Mouse (Mus musculus) stomach, postnatal 0 days (tissue): ENCODE data around the gene Cyth3. TPM values are rescaled to one million over a fixed set of nuclear protein-coding genes. Genes with fewer than 3 reads are reported as not detected.
A peak's percentile ranks its signal among the peaks of the same experiment; 100 is the strongest.

Experiments
- ATAC-seq: fragments of 200-750 bp; cut with Nextera tagmentation; 2 replicates; pipeline ENCODE4 v1.8.0; 2017; ENCODE audit not compliant: low FRiP score, low TSS enrichment
- DNase-seq: peaks from one replicate; pipeline ENCODE4 v3.0.0-alpha.2; 2016; ENCODE audit warnings: low spot score
- H3K27ac ChIP-seq: fragments of 300-500 bp; sonication (generic); replicated peaks from 2 replicates; pipeline ENCODE4 v1.5.1; 2014; ENCODE audit warnings: mild to moderate bottlenecking, control low read depth
- H3K27me3 ChIP-seq: fragments of 300-500 bp; sonication (generic); 2 replicates; pipeline ENCODE4 v1.6.1; 2014; ENCODE audit warnings: low read length; ENCODE audit not compliant: control insufficient read depth, insufficient read depth
- H3K36me3 ChIP-seq: fragments of 300-500 bp; sonication (generic); 2 replicates; pipeline ENCODE4 v1.6.1; 2014; ENCODE audit warnings: low read length, mixed read lengths; ENCODE audit not compliant: control insufficient read depth, insufficient read depth
- H3K4me1 ChIP-seq: fragments of 300-500 bp; sonication (generic); replicated peaks from 2 replicates; pipeline ENCODE4 v1.6.1; 2014; ENCODE audit warnings: antibody characterized with exemption; ENCODE audit not compliant: control insufficient read depth, insufficient read depth
- H3K4me2 ChIP-seq: fragments of 300-500 bp; sonication (generic); replicated peaks from 2 replicates; pipeline ENCODE4 v1.6.1; 2014; ENCODE audit warnings: low read depth, mild to moderate bottlenecking, control low read depth, moderate library complexity
- H3K4me3 ChIP-seq: fragments of 300-500 bp; sonication (generic); 2 replicates; pipeline ENCODE4 v1.5.1; 2014; ENCODE audit warnings: low read depth, low read length, control low read depth
- H3K9ac ChIP-seq: fragments of 300-500 bp; sonication (generic); 2 replicates; pipeline ENCODE4 v1.6.1; 2014; ENCODE audit warnings: mild to moderate bottlenecking, low read length, control low read depth, mixed read lengths
- H3K9me3 ChIP-seq: fragments of 300-500 bp; sonication (generic); 2 replicates; pipeline ENCODE4 v1.6.1; 2016; ENCODE audit warnings: low read length; ENCODE audit not compliant: control insufficient read depth
- CTCF ChIP-seq: IDR thresholded peaks from 2 replicates; pipeline ENCODE4 v1.5.1; 2016; ENCODE audit warnings: antibody characterized with exemption, low read depth, mild to moderate bottlenecking, moderate library complexity
- EP300 ChIP-seq: optimal IDR thresholded peaks from 2 replicates; pipeline ENCODE3; 2016; ENCODE audit warnings: antibody characterized with exemption
- WGBS: fragments of 180-500 bp; shearing (Covaris S2); extraction: QIAGEN DNeasy Blood & Tissue Kit; methylation state at CpG from one replicate; pipeline ENCODE4 v1.1.7; 2014; 5-methylcytosine and 5-hydroxymethylcytosine counted together
- polyA plus RNA-seq: library from polyadenylated mRNA; unstranded; fragments of >200 nt; fragmentation: Nextera tagmentation; extraction: Ambion mirVana; gene quantifications from 2 replicates; pipeline ENCODE4 v1.2.1, GENCODE M21; 2015

Cyth3 gene
- polyA plus RNA-seq, 1 experiment from 2014 or later = 32.7 TPM

GRCm38 (mm10) chr5:143633558-143633871, 11.3 kb downstream of the Cyth3 start:
- ATAC-seq (peak; percentile 62), DNase-seq (peak; percentile 45)
- no peaks in the 10 kb centered on the region for H3K9me3 ChIP-seq
- TF ChIP-seq EP300 (no peak), CTCF (no peak)
- peaks cover 16% of the 10 kb centered on the region; the same call in 1 of the 2 replicates for H3K4me1 ChIP-seq
- H3K4me2 ChIP-seq = 0 out of 2 replicates have a peak overlapping the region, but pooled peaks have one; percentile 2
- H3K9ac ChIP-seq = peak overlapping the region; percentile 18; the same call in 1 of the 2 replicates
- no peaks in the 10 kb centered on the region for H3K27me3 ChIP-seq
- H3K36me3 ChIP-seq = no peaks in the 10 kb centered on the region
- peak overlapping the region; percentile 85 for H3K27ac ChIP-seq
- H3K4me3 ChIP-seq = no peak overlapping the region
- 28% methylated on average over 5 of the region's 5 CpGs for WGBS

GRCm38 (mm10) chr5:143633877-143634276, 11.6 kb downstream of the Cyth3 start:
- WGBS = 70% methylated on average over 4 of the region's 4 CpGs
- no peak for DNase-seq
- Histone ChIP-seq H3K4me3 (no peak overlapping the region), H3K36me3 (no peaks in the 10 kb centered on the region), H3K27me3 (no peaks in the 10 kb centered on the region), H3K27ac (peak overlapping the region; percentile 85), H3K4me1 (peaks cover 16% of the 10 kb centered on the region; the same call in 1 of the 2 replicates), H3K9me3 (no peaks in the 10 kb centered on the region), H3K9ac (no peak overlapping the region; the same call in 1 of the 2 replicates), H3K4me2 (0 out of 2 replicates have a peak overlapping the region, but pooled peaks have one; percentile 2)
- no peak for ATAC-seq
- TF ChIP-seq EP300 (no peak), CTCF (no peak)

GRCm38 (mm10) chr5:143634550-143635112, 12.4 kb downstream of the Cyth3 start:
- Histone ChIP-seq H3K27me3 (no peaks in the 10 kb centered on the region), H3K9ac (no peak overlapping the region), H3K4me3 (no peak overlapping the region), H3K4me2 (no peak overlapping the region), H3K36me3 (no peaks in the 10 kb centered on the region), H3K9me3 (no peaks in the 10 kb centered on the region), H3K4me1 (peaks cover 16% of the 10 kb centered on the region; the same call in 1 of the 2 replicates), H3K27ac (peak overlapping the region; percentile 61; the same call in 1 of the 2 replicates)
- ATAC-seq (no peak; the same call in 1 of the 2 replicates), DNase-seq (no peak)
- TF ChIP-seq CTCF = no peak
- TF ChIP-seq EP300 = no peak
- WGBS = 51% methylated on average over 12 of the region's 12 CpGs

- H3K9me3 ChIP-seq = no peaks in the 10 kb centered on the region
- DNase-seq (no peak), ATAC-seq (no peak)
- H3K4me2 ChIP-seq = peak overlapping the region; percentile 25; the same call in 1 of the 2 replicates
- WGBS = 56% methylated on average over 11 of the region's 11 CpGs
- peak overlapping the region; percentile 61; the same call in 1 of the 2 replicates for H3K27ac ChIP-seq
- H3K4me1 ChIP-seq = peaks cover 16% of the 10 kb centered on the region; the same call in 1 of the 2 replicates
- no peaks in the 10 kb centered on the region for H3K27me3 ChIP-seq
- H3K4me3 ChIP-seq = no peak overlapping the region; the same call in 1 of the 2 replicates
- TF ChIP-seq CTCF (no peak), EP300 (no peak)
- H3K9ac ChIP-seq = no peak overlapping the region; the same call in 1 of the 2 replicates
- H3K36me3 ChIP-seq = no peaks in the 10 kb centered on the region
Measured at GRCm38 (mm10) chr5:143635358-143635757, 13.1 kb downstream of the Cyth3 start.

GRCm38 (mm10) chr5:143636173-143636572, 13.9 kb downstream of the Cyth3 start:
- Histone ChIP-seq H3K4me2 (peak overlapping the region; percentile 25; the same call in 1 of the 2 replicates), H3K4me3 (no peak overlapping the region), H3K9ac (no peak overlapping the region), H3K27ac (peak overlapping the region; percentile 56), H3K36me3 (no peaks in the 10 kb centered on the region), H3K4me1 (peaks cover 14% of the 10 kb centered on the region; the same call in 1 of the 2 replicates), H3K27me3 (no peaks in the 10 kb centered on the region), H3K9me3 (no peaks in the 10 kb centered on the region)
- TF ChIP-seq EP300 (no peak), CTCF (no peak)
- WGBS = 45% methylated on average over 7 of the region's 7 CpGs
- DNase-seq (no peak), ATAC-seq (no peak)

GRCm38 (mm10) chr5:143637832-143638420, 15.7 kb downstream of the Cyth3 start:
- no peak overlapping the region for H3K27ac ChIP-seq
- TF ChIP-seq EP300 (peak; percentile 18), CTCF (no peak)
- no peaks in the 10 kb centered on the region for H3K9me3 ChIP-seq
- no peaks in the 10 kb centered on the region for H3K27me3 ChIP-seq
- no peaks in the 10 kb centered on the region for H3K36me3 ChIP-seq
- no peak overlapping the region for H3K4me3 ChIP-seq
- peaks cover 18% of the 10 kb centered on the region; the same call in 1 of the 2 replicates for H3K4me1 ChIP-seq
- WGBS = 54% methylated on average over 11 of the region's 11 CpGs
- no peak overlapping the region for H3K4me2 ChIP-seq
- DNase-seq (no peak), ATAC-seq (no peak)
- H3K9ac ChIP-seq = no peak overlapping the region
